Mouse (Mus musculus) small intestine, adult 2 months (tissue): ENCODE measurements at regions not wholly inside any gene's neighbourhood (a gene's known extent, or its start where the extent isn't known, plus 50 kb on each side); places are given as distances from the start of the nearest gene placed in this dataset.

Experiments used
- CTCF ChIP-seq: fragments of 200-500 bp; IDR thresholded peaks from 2 replicates; pipeline ENCODE4 v1.5.1; 2012; ENCODE audit warnings: low read depth, mild to moderate bottlenecking, control low read depth, inconsistent platforms, low read length, moderate library complexity, mixed read lengths; ENCODE audit not compliant: insufficient replicate concordance, insufficient read length; ENCODE audit errors: extremely low read depth
- POLR2A ChIP-seq: fragments of 200-500 bp; IDR thresholded peaks from 2 replicates; pipeline ENCODE4 v1.6.1; 2012; ENCODE audit warnings: low read depth, mild to moderate bottlenecking, control low read depth, inconsistent platforms, low read length, moderate library complexity

- TF ChIP-seq CTCF (no peak), POLR2A (no peak)
These were observed 74.2 kb upstream of the Klf6 start for GRCm38 (mm10) chr13:5787114-5787513.
